Mouse (Mus musculus) neutrophil, adult 5-6 weeks (primary cell): ENCODE data around the gene Gm21788. TPM values are rescaled to one million over a fixed set of nuclear protein-coding genes. Genes with fewer than 3 reads are reported as not detected.
"Not testable (repeated sequence)": the region's sequence is repeated elsewhere in the genome, so short reads cannot be mapped to it uniquely, and the experiment has no call there.

Experiments
- ATAC-seq: fragments of 151-379, 151-347 bp; 2 replicates; pipeline ENCODE4 v1.8.0; 2017; ENCODE audit warnings: mild to moderate bottlenecking, moderate TSS enrichment; ENCODE audit not compliant: insufficient number of reproducible peaks, poor library complexity, low FRiP score, severe bottlenecking; ENCODE audit errors: extremely low read depth
- total RNA-seq: library from RNA; stranded (forward); fragments of 200-1000 nt; gene quantifications from 2 replicates; pipeline ENCODE4 v1.2.3, GENCODE M21; 2017

The Gm21788 gene
- not detected in 2 replicates for total RNA-seq

- not testable (repeated sequence) for ATAC-seq
Observed at GRCm38 (mm10) chrY:7404710-7405109, at the start of gene Gm21788. Gene Gm21788 (plus strand): TSS chrY:7405010.

Other genes with a start within 250 kb of the Gm21788 start
- not detected in 2 replicates for gene Gm21244, start 235.7 kb upstream of the Gm21788 start, total RNA-seq
- not detected in 2 replicates for gene Gm28998, start 151.2 kb upstream of the Gm21788 start, total RNA-seq
- gene Gm20826, start 233.5 kb downstream of the Gm21788 start, total RNA-seq: not detected in 2 replicates